In the genomic region with DNA sequence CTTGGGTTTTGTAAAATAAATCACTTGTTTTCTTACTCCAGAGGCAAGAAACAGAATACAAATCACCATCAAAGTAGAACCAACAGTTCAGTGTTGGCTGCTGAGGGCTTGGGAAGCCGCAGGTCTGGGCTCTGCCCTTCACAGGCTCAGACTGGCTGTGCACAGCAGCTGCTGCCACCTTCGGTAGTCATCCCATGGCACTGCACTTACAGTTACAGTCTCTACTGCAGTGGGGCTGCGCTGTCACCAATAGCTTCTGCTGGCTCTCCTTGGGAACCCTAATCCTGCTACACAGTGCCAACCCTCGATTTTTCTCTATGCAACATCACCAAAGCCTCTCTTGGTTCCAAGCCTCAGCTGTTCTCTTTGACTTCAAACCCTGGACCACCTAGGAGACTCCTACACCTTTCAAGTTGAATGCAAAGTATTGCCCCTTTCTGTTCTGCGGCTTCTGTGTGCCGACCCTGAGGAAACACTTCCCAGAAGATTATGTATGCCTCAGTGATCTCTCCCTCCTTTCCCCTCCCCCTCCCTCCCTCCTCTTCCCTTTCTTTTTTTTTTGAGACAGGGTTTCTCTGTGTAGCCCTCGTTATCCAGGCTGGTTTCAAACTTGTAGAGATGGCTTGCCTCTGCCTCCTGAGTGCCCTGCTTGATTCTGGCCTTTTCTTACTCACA, we compare ENCODE assay signal across 14 mouse cellular contexts. TPM values are rescaled to one million over a fixed set of nuclear protein-coding genes. Genes with fewer than 3 reads are reported as not detected.
DNase-seq lines count a peak whose midpoint lies in the region; ATAC-seq and TF ChIP-seq lines count a peak whose summit lies in the region.
"Had no signal": no experiment of that assay in that cellular context is flagged by ENCODE, and none has a peak within 500 bp of the region (broad histone marks: within the 10 kb centered on the region; RNA-seq: fewer than 3 reads in every experiment).

No protein-coding gene starts in this region.

- H3K36me3 ChIP-seq in hindbrain, embryonic 15.5 days, result peaks cover 24% of the 10 kb centered on the region
- H3K36me3 ChIP-seq in midbrain, postnatal 0 days (ENCODE audit: insufficient read depth, low read length), result peaks cover 9% of the 10 kb centered on the region

- H3K27ac ChIP-seq in embryonic fibroblast, embryonic 13.5 days (ENCODE audit: insufficient read depth, low read length), result peak overlapping the region; percentile 30; the same call in 1 of the 2 replicates
- H3K27ac ChIP-seq in hindbrain, embryonic 15.5 days (replicated peaks), result 0 out of 2 replicates have a peak overlapping the region, but pooled peaks have one; percentile 45
- H3K27ac ChIP-seq in midbrain, postnatal 0 days (ENCODE audit: low read depth, low read length), result no peak overlapping the region
- H3K27ac ChIP-seq: heart, embryonic 13.5 days had no signal

- DNase-seq in embryo, embryonic 10 days (ENCODE audit: low spot score), result peak; percentile 9
- DNase-seq in embryo, embryonic 9.5 days (ENCODE audit: extremely low spot score), result no peak
- DNase-seq in midbrain, postnatal 0 days (ENCODE audit: low spot score), result peak; percentile 25
- no peak for DNase-seq in gastrocnemius, adult 18-20 months (ENCODE audit: low spot score)
- DNase-seq in thymus, postnatal 14 days, result no peak
- DNase-seq in layer of hippocampus, adult 9-11 months, result no peak
- DNase-seq: adrenal gland, postnatal 25 days; gastrocnemius, postnatal 14 days; lung, adult 18-20 months had no signal

- no peak overlapping the region for H3K4me2 ChIP-seq in hindbrain, embryonic 15.5 days
- H3K4me2 ChIP-seq in midbrain, postnatal 0 days (ENCODE audit: low read depth, low read length, poor library complexity, severe bottlenecking), result no peak overlapping the region
- H3K4me2 ChIP-seq: heart, embryonic 13.5 days had no signal

- no peaks in the 10 kb centered on the region for H3K9me3 ChIP-seq in hindbrain, embryonic 15.5 days
- no peaks in the 10 kb centered on the region for H3K9me3 ChIP-seq in midbrain, postnatal 0 days (ENCODE audit: low read length)
- H3K9me3 ChIP-seq: heart, embryonic 13.5 days; megakaryocyte, embryonic 14.5 days had no signal

- H3K27me3 ChIP-seq in hindbrain, embryonic 15.5 days, result no peaks in the 10 kb centered on the region
- H3K27me3 ChIP-seq in midbrain, postnatal 0 days (ENCODE audit: insufficient read depth, low read length), result no peaks in the 10 kb centered on the region
- H3K27me3 ChIP-seq: heart, embryonic 13.5 days had no signal

- 25% methylated on average over 7 of the region's 7 CpGs for WGBS in hindbrain, embryonic 15.5 days
- WGBS in midbrain, postnatal 0 days, result 12% methylated on average over 7 of the region's 7 CpGs

- no peak for TF ChIP-seq CTCF in embryonic fibroblast, embryonic 13.5 days (IDR thresholded peaks at IDR 0.05; ENCODE audit: borderline replicate concordance, insufficient read depth, low read length)
- TF ChIP-seq CTCF in midbrain, postnatal 0 days (IDR thresholded peaks at IDR 0.05), result no peak

- no peak for TF ChIP-seq POLR2A in embryonic fibroblast, embryonic 13.5 days (IDR thresholded peaks at IDR 0.05; ENCODE audit: low read depth, low read length)

- no peaks in the 10 kb centered on the region for H3K4me1 ChIP-seq in embryonic fibroblast, embryonic 13.5 days (ENCODE audit: control insufficient read depth, insufficient read depth, low read length)
- peaks cover 8% of the 10 kb centered on the region for H3K4me1 ChIP-seq in hindbrain, embryonic 15.5 days (replicated peaks)
- no peaks in the 10 kb centered on the region for H3K4me1 ChIP-seq in midbrain, postnatal 0 days (ENCODE audit: insufficient read depth, low read length)
- H3K4me1 ChIP-seq: heart, embryonic 13.5 days; megakaryocyte, embryonic 14.5 days had no signal

- H3K9ac ChIP-seq in hindbrain, embryonic 15.5 days, result no peak overlapping the region
- no peak overlapping the region for H3K9ac ChIP-seq in midbrain, postnatal 0 days (replicated peaks; ENCODE audit: low read length, poor library complexity, severe bottlenecking)
- H3K9ac ChIP-seq: heart, embryonic 13.5 days had no signal

- no peak for ATAC-seq in hindbrain, embryonic 15.5 days (ENCODE audit: low FRiP score, low read depth)
- ATAC-seq in midbrain, postnatal 0 days (ENCODE audit: low FRiP score), result peak; percentile 41; the same call in 1 of the 2 replicates
- ATAC-seq: inflammation-experienced regulatory T-cells, adult 6 months had no signal

- no peak overlapping the region for H3K4me3 ChIP-seq in embryonic fibroblast, embryonic 13.5 days (ENCODE audit: insufficient read depth, low read length)
- H3K4me3 ChIP-seq in hindbrain, embryonic 15.5 days, result no peak overlapping the region
- H3K4me3 ChIP-seq in midbrain, postnatal 0 days (ENCODE audit: low read depth, low read length), result no peak overlapping the region
- H3K4me3 ChIP-seq: heart, embryonic 13.5 days; megakaryocyte, embryonic 14.5 days had no signal

RNA-seq across cellular contexts. Expression of gene Ttc28, which starts 17.6 kb away (rescaled TPM):
- 34.4 and 35.0 TPM in 2 replicates for polyA plus RNA-seq in embryonic fibroblast, embryonic 13.5 days (2011; ENCODE audit: insufficient read length, low read depth, missing spikeins)
- 19.1 and 20.5 TPM in 2 replicates for polyA plus RNA-seq in hindbrain, embryonic 15.5 days (2015; fragmentation: Nextera tagmentation; extraction: Ambion mirVana)
- 45.2 and 53.1 TPM in 2 replicates for total RNA-seq in midbrain, postnatal 0 days (2014; rRNA removed)
- 8.9 and 10.6 TPM in 2 replicates for polyA plus RNA-seq in midbrain, postnatal 0 days (2015; fragmentation: Nextera tagmentation; extraction: Ambion mirVana)
- 10 to 100 TPM; 12.3 to 13.2 TPM for total RNA-seq in gastrocnemius, adult 18-20 months (2021)

RNA-seq across cellular contexts. Expression of gene Chek2, which starts 57.5 kb away (rescaled TPM):
- 16.3 and 23.9 TPM in 2 replicates for polyA plus RNA-seq in embryonic fibroblast, embryonic 13.5 days (2011; ENCODE audit: insufficient read length, low read depth, missing spikeins)
- polyA plus RNA-seq in hindbrain, embryonic 15.5 days (2015; fragmentation: Nextera tagmentation; extraction: Ambion mirVana), result 8.3 and 9.5 TPM in 2 replicates
- 3.2 and 27.2 TPM in 2 replicates for total RNA-seq in midbrain, postnatal 0 days (2014; rRNA removed)
- 1.9 and 2.6 TPM in 2 replicates for polyA plus RNA-seq in midbrain, postnatal 0 days (2015; fragmentation: Nextera tagmentation; extraction: Ambion mirVana)
- under 1 TPM; 0.76 to 0.80 TPM for total RNA-seq in gastrocnemius, adult 18-20 months (2021)

RNA-seq across cellular contexts. Expression of gene Hscb, which starts 57.7 kb away (rescaled TPM):
- 29.3 and 36.1 TPM in 2 replicates for polyA plus RNA-seq in embryonic fibroblast, embryonic 13.5 days (2011; ENCODE audit: insufficient read length, low read depth, missing spikeins)
- 9.6 and 12.2 TPM in 2 replicates for polyA plus RNA-seq in hindbrain, embryonic 15.5 days (2015; fragmentation: Nextera tagmentation; extraction: Ambion mirVana)
- 9.6 and 13.4 TPM in 2 replicates for total RNA-seq in midbrain, postnatal 0 days (2014; rRNA removed)
- polyA plus RNA-seq in midbrain, postnatal 0 days (2015; fragmentation: Nextera tagmentation; extraction: Ambion mirVana), result 9.2 and 9.8 TPM in 2 replicates
- total RNA-seq in gastrocnemius, adult 18-20 months (2021), result 10 to 100 TPM; 11.8 to 15.6 TPM

Comparison
In these comparisons a context has a peak if more than half of its experiments do, and no peak if none do; other contexts are left out.
1. DNase-seq: peak in embryo, embryonic 10 days (single experiment) and midbrain, postnatal 0 days (single experiment); none in embryo, embryonic 9.5 days (single experiment), gastrocnemius, adult 18-20 months (single experiment), thymus, postnatal 14 days (single experiment) and layer of hippocampus, adult 9-11 months (single experiment).